Mouse (Mus musculus): ENCODE data around the gene S100a16. TPM values are rescaled to one million over a fixed set of nuclear protein-coding genes. Genes with fewer than 3 reads are reported as not detected.
A peak's percentile ranks its signal among the peaks of the same experiment; 100 is the strongest.

The S100a16 gene
- polyA plus RNA-seq, 1 experiment from 2014 or later: 192 TPM

DNA sequence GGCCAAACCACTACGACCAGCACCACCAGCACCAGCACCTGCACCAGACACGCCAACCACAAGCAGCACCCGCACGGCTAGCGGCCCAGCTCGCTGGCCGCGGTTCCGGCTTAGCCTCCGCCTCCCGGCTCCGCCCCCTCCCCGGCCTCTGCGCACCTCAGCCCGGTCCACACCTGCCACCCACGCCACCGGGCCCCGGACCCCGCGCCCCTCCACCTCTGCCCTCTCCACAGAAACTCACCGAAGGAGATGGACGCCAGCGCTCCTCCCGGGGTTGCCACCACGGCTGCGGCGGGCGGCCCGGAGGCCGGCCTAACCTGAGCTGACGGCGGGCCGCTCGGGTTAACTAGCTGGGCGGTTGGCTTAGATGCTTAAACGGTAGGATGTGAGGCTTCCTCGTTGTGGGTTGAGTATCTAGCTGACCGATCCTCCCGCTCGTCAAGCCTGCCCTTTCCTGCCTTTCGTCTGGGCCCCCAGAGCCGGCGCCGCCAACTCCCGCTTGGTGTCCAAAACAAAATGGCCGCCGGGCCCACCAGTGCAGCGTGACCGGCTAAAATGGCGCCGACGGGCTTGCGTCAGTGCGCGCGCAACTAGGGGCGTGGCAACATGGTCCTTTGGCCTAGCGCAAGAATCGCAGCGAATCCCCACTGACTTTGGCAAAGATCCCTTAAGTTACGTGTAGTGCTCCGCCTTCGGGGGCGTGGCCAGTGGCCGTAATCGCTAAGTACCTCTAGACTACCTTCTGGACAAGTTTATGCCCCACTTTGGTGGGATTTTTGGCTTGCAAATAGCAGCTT, 27.9 kb upstream of the S100a16 start, which contains the start of gene Chtop:
Gene Chtop (minus strand): TSS at position 549 of the 797 bp plus-strand sequence.
- Histone ChIP-seq H3K9me3 (replicated peaks) (no peaks in the 10 kb centered on the region), H3K27ac (peak within 1 kb of the TSS; percentile 97), H3K4me3 (replicated peaks) (peak within 1 kb of the TSS; percentile 95), H3K27me3 (no peaks in the 10 kb centered on the region), H3K36me3 (peaks cover 41% of the 10 kb centered on the region), H3K4me1 (peaks cover 26% of the 10 kb centered on the region), H3K9ac (peak within 1 kb of the TSS; percentile 99), H3K4me2 (peak within 1 kb of the TSS; percentile 62)
- WGBS: under 1% methylated on average over 66 of the region's 66 CpGs
- ATAC-seq (replicated peaks; ENCODE audit: low FRiP score): peak; percentile 94

DNA sequence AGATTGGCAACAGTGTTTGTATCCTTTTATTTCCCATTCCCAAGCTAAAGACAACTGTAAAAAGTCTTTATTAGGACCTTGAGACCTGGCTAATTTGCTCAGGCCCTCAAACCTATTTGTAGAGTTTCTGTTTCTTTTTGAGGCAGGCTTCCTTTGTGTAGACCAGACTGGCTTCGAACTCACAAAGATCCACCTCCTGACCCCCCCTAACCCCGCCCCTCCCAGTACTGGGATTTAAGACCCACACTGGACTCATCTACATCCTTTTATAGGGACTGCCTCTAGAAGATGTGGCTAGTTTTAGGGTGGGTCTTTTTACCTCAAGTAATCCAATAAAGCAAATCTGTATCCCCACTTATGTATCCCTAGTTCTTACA, 27.3 kb upstream of the S100a16 start:
- WGBS: 26% methylated on average over 2 of the region's 2 CpGs
- ATAC-seq (replicated peaks; ENCODE audit: low FRiP score): no peak
- no peaks in the 10 kb centered on the region for H3K9me3 ChIP-seq (replicated peaks)

DNA sequence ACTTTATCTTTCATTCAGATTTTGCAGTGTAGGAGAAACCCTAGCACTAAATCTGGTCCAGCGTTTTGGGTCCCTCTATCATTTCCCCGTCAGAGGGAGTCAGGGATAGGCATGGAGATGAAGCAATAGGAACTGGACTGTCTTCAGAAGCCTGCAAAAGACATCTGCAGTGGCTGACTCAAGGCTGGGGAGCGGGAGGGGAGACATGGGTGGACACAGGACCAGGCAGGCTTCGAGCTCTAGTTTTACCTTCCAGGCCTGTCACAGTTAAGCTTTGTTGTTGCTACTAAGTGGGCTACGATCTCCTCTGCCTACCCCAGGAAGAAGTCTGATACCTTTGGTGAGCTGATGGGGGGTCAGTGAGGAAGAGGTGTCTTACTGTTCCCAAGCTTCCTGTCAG, 24.8 kb upstream of the S100a16 start:
- Histone ChIP-seq H3K4me3 (replicated peaks) (no peak overlapping the region), H3K4me1 (peaks cover 38% of the 10 kb centered on the region), H3K9me3 (replicated peaks) (no peaks in the 10 kb centered on the region), H3K27me3 (no peaks in the 10 kb centered on the region), H3K4me2 (no peak overlapping the region), H3K36me3 (peaks cover 10% of the 10 kb centered on the region), H3K27ac (no peak overlapping the region), H3K9ac (no peak overlapping the region)
- 83% methylated on average over 5 of the region's 5 CpGs for WGBS
- ATAC-seq (replicated peaks; ENCODE audit: low FRiP score): no peak

More for the DNA sequence above, 27.3 kb upstream of the S100a16 start:
- peak overlapping the region; percentile 62 for H3K4me2 ChIP-seq
- peaks cover 31% of the 10 kb centered on the region for H3K4me1 ChIP-seq
- peak overlapping the region; percentile 95 for H3K4me3 ChIP-seq (replicated peaks)
- H3K27ac ChIP-seq: peak overlapping the region; percentile 79
- H3K27me3 ChIP-seq: no peaks in the 10 kb centered on the region
- peaks cover 35% of the 10 kb centered on the region for H3K36me3 ChIP-seq
- H3K9ac ChIP-seq: no peak overlapping the region

DNA sequence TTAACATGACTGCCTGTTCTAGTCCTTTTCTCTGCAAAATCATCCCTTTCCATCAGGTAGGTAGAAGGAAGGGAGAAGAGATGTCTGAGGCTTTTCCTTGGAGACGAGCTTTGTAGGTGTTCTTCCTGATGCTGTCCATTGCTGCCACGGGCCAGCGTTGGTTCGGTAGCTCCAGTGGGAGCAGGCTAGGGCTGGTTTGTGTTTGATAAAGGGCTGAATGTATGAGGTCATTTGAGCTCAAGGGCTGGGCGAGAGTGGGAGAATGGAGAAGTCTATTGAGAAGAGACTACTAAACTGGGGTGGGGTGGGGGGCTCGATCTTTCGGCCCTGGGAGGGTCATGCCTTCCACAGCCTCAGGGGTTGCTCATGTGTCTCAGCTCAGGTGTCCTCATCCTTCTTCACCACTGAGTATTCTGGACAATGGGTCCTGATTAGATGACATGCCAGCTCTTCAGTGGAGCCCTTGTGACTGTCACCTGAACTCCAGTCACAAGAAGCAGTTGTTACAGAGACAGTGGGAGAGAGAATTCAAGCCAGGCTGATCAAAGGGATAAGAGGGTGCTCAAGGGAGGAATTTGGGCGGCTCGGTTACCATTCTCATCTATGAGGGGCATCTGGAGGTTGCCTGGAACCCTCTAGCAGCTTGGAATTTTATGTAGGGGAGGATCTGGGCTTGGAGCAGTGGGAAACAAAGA, 24.0 kb upstream of the S100a16 start:
- Histone ChIP-seq H3K4me3 (replicated peaks) (peak overlapping the region; percentile 45), H3K4me2 (peak overlapping the region; percentile 80), H3K27ac (peak overlapping the region; percentile 74; the same call in 1 of the 2 replicates), H3K9me3 (replicated peaks) (no peaks in the 10 kb centered on the region), H3K9ac (no peak overlapping the region; the same call in 1 of the 2 replicates), H3K4me1 (peaks cover 30% of the 10 kb centered on the region), H3K27me3 (no peaks in the 10 kb centered on the region), H3K36me3 (peaks cover 6% of the 10 kb centered on the region)
- WGBS: 70% methylated on average over 9 of the region's 9 CpGs
- no peak for ATAC-seq (replicated peaks; ENCODE audit: low FRiP score)

DNA sequence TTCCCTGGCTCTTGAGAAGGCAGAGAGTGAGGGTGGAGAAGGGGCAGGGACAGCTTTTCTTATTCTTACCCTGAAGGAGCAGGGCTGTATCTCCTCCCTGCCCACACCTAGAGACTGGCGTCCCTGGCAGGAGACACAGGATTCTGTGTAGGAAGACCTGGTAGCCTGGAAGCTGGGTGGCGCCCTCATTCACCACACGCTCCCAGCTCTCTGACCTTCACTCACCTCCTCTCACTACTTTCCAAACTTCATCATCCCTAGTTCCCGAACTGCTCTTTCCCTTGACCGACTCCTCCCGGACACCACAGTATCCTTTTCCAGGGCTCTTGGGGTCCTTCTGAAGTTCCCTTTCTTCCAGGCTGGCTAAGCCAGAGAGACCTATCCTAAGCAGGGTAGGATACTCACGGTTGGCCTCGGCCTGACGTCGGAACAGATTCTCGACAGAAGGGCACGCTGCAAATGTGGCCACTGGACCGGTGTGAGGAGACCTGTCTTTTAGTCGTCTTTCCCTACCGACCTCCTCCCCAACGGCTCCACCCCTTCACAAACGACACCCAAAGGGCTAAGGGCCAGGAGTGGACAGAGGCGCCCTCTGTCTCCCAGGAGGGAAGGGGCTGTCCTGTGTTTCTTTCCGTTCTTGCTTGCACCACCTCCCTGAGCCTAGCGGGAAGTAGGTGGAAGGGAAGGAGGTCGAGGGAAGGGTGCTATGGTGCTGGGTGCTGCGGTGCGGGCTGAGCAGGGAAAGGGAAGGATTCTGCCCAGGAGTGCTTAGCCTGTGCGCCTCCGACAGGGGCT, 23.1 kb upstream of the S100a16 start, which contains the start of the genes S100a1 and S100a13:
Gene S100a1 (minus strand): TSS at position 597 of the 795 bp plus-strand sequence.
Gene S100a13 (plus strand): TSS at position 640 of the 795 bp plus-strand sequence.
- 2% methylated on average over 25 of the region's 25 CpGs for WGBS
- peak within 1 kb of the TSS; percentile 74 for H3K27ac ChIP-seq
- no peaks in the 10 kb centered on the region for H3K9me3 ChIP-seq (replicated peaks)
- peak within 1 kb of the TSS; percentile 45 for H3K4me3 ChIP-seq (replicated peaks)
- H3K36me3 ChIP-seq: peaks cover 6% of the 10 kb centered on the region
- H3K9ac ChIP-seq: peak within 1 kb of the TSS; percentile 37
- peak within 1 kb of the TSS; percentile 80 for H3K4me2 ChIP-seq
- peaks cover 27% of the 10 kb centered on the region for H3K4me1 ChIP-seq
- ATAC-seq (replicated peaks; ENCODE audit: low FRiP score): peak; percentile 57
- H3K27me3 ChIP-seq: no peaks in the 10 kb centered on the region

DNA sequence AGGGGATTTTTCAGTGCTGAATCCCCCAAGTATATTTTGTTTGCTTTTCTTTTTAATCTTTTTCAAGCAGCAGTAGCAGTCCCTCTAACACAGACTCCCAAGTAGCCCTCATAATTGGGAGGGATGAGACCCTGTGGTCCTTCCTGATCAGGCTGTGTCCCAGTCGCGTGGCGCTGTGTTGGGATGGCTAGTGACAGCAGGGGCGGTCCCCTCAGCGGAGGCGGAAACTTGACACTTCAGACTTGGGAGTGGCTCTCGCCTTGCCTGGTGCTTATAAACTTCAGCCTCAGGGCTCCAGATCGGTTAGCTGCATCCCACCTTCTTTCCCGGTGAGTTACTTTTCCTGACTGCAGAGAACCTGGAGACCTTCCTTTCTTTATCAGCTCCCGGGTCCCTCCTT, 22.4 kb upstream of the S100a16 start:
- H3K4me3 ChIP-seq (replicated peaks): peak overlapping the region; percentile 45
- peak overlapping the region; percentile 74 for H3K27ac ChIP-seq
- H3K9me3 ChIP-seq (replicated peaks): no peaks in the 10 kb centered on the region
- peaks cover 26% of the 10 kb centered on the region for H3K4me1 ChIP-seq
- H3K36me3 ChIP-seq: peaks cover 6% of the 10 kb centered on the region
- no peaks in the 10 kb centered on the region for H3K27me3 ChIP-seq
- H3K4me2 ChIP-seq: peak overlapping the region; percentile 80
- H3K9ac ChIP-seq: peak overlapping the region; percentile 37
- peak; percentile 87 for ATAC-seq (replicated peaks; ENCODE audit: low FRiP score)
- WGBS: 0% methylated on average over 10 of the region's 10 CpGs

DNA sequence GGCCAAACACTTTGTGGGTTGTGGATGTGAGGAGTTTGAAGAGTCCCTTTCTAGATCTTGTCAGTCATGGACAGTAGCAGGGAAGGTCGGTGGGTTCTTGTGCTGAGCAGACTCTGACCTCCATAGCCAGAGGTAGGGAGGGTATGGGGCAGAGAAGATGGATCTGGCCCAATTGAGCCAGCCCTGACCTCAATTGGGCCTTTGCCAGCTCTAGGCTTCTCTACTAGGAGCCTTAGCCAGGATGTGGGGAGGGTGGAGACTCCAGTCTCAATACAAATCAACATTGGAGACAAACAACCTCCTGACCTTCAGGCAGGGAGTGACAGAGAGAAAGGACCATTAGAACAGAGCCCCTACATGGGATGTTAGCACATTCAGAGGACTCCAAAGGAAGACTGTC, 21.8 kb upstream of the S100a16 start:
- Histone ChIP-seq H3K27me3 (no peaks in the 10 kb centered on the region), H3K4me1 (peaks cover 24% of the 10 kb centered on the region), H3K27ac (peak overlapping the region; percentile 74; the same call in 1 of the 2 replicates), H3K4me2 (peak overlapping the region; percentile 80), H3K9me3 (replicated peaks) (no peaks in the 10 kb centered on the region), H3K4me3 (replicated peaks) (peak overlapping the region; percentile 45), H3K36me3 (peaks cover 6% of the 10 kb centered on the region), H3K9ac (peak overlapping the region; percentile 37)
- peak; percentile 32 for ATAC-seq (replicated peaks; ENCODE audit: low FRiP score)
- WGBS: 42% methylated on average over 1 of the region's 1 CpGs

DNA sequence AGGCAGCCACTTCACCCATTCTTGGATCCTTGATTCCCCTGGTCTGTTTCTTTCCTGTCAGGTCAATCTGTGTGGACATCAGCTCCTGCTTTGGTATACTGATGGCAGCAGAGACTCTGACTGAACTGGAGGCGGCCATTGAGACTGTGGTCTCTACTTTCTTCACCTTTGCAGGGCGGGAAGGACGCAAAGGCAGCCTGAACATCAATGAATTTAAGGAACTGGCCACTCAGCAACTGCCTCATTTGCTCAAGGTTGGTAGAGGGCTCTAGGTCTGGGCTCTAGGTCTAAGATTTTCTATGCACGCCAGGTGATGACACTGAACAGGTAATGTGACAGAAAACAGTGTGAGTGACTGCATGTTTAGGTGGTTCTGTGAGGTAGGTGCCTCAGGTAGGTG, 21.3 kb upstream of the S100a16 start:
- Histone ChIP-seq H3K9me3 (replicated peaks) (no peaks in the 10 kb centered on the region), H3K9ac (no peak overlapping the region), H3K27me3 (no peaks in the 10 kb centered on the region), H3K4me3 (replicated peaks) (no peak overlapping the region), H3K4me1 (peaks cover 24% of the 10 kb centered on the region), H3K36me3 (peaks cover 5% of the 10 kb centered on the region), H3K27ac (no peak overlapping the region), H3K4me2 (peak overlapping the region; percentile 80; the same call in 1 of the 2 replicates)
- no peak for ATAC-seq (replicated peaks; ENCODE audit: low FRiP score)
- 92% methylated on average over 4 of the region's 4 CpGs for WGBS

DNA sequence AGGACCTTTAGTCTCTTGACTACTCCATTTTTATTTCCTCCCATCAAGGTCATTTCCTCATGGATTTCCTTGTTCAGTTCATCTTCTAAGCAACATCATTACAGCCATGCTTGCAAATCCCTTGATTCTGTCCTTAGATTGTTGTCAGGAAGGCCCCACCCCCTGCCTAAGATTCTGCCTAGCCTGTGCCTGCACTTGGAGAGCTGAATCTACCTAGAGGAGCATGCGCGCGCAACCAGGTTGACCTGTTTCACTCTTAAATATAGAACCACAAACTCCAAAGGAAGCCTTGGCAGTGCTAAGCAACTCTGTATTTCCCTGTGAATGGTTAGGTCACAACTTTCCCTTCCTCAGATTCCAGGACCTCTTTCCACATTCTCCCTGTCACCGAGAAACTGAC, 19.3 kb upstream of the S100a16 start:
- WGBS: 82% methylated on average over 4 of the region's 4 CpGs
- Histone ChIP-seq H3K36me3 (no peaks in the 10 kb centered on the region), H3K27ac (no peak overlapping the region), H3K27me3 (no peaks in the 10 kb centered on the region), H3K4me2 (no peak overlapping the region), H3K4me3 (replicated peaks) (no peak overlapping the region), H3K4me1 (peaks cover 24% of the 10 kb centered on the region), H3K9ac (no peak overlapping the region), H3K9me3 (replicated peaks) (no peaks in the 10 kb centered on the region)
- ATAC-seq (replicated peaks; ENCODE audit: low FRiP score): no peak

DNA sequence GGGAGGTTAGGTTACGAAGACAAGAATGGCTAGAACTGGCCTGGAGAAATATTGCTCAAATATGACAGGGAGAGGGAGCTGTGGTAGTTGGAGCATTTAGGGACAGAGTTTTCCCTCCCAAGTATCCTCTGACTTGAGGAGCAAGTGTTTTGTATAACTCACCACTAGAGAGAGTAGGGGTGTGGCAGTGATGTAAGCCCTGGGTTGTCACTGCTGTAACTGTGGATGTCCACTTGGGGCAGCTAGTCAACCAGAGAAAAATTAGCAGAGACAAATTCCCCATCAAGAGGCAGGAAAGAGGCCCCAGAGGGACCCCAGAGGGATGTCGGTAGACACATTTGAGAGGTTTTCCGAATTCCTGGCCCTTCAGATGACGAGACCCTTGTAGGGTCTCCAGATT, 11.6 kb upstream of the S100a16 start:
- Histone ChIP-seq H3K27me3 (no peaks in the 10 kb centered on the region), H3K27ac (no peak overlapping the region)

DNA sequence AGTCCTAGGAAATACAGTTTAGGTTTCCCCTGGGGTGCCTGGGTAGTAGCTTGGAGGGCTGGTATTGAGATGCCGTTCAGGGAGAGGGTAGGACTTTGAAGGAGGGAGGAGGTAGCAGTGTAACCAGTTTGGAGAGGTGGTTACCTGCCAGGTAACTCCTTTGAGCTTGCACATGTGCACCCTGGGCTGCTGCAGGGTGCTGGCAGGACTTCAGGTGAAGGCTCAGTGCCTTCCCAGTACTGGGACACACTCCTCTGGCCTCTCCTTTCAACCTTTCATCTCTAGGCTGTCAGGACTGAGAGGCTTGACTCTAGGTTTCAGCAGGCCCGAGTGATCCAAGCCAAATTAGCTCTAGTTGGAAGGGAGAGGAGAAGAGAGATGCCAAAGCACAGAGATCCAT, 11.0 kb upstream of the S100a16 start:
- Histone ChIP-seq H3K4me1 (peaks cover 11% of the 10 kb centered on the region; the same call in 1 of the 2 replicates), H3K9me3 (replicated peaks) (no peaks in the 10 kb centered on the region), H3K36me3 (no peaks in the 10 kb centered on the region), H3K27me3 (no peaks in the 10 kb centered on the region), H3K4me3 (replicated peaks) (no peak overlapping the region), H3K9ac (no peak overlapping the region), H3K27ac (0 out of 2 replicates have a peak overlapping the region, but pooled peaks have one; percentile 2), H3K4me2 (no peak overlapping the region)
- 66% methylated on average over 2 of the region's 2 CpGs for WGBS
- no peak for ATAC-seq (replicated peaks; ENCODE audit: low FRiP score)

More for the DNA sequence above, 11.6 kb upstream of the S100a16 start:
- Histone ChIP-seq H3K4me3 (replicated peaks) (no peak overlapping the region), H3K9me3 (replicated peaks) (no peaks in the 10 kb centered on the region), H3K4me2 (no peak overlapping the region), H3K9ac (no peak overlapping the region), H3K4me1 (peaks cover 11% of the 10 kb centered on the region; the same call in 1 of the 2 replicates), H3K36me3 (no peaks in the 10 kb centered on the region)
- ATAC-seq (replicated peaks; ENCODE audit: low FRiP score): 0 out of 2 replicates have a peak, but pooled peaks have one; percentile 30
- 65% methylated on average over 4 of the region's 4 CpGs for WGBS
